Mouse (Mus musculus) liver, adult 2 months (tissue): ENCODE results near the gene Castor2.

ENCODE experiments used
- CTCF ChIP-seq: fragments of 200-500 bp; IDR thresholded peaks from 2 replicates; pipeline ENCODE4 v1.5.1; 2011; ENCODE audit warnings: low read depth, low read length, control low read depth
- POLR2A ChIP-seq: fragments of 200-500 bp; IDR thresholded peaks from 2 replicates; pipeline ENCODE4 v1.6.1; 2011; ENCODE audit warnings: low read length, control low read depth; ENCODE audit not compliant: insufficient read depth; ENCODE audit errors: extremely low read depth

DNA sequence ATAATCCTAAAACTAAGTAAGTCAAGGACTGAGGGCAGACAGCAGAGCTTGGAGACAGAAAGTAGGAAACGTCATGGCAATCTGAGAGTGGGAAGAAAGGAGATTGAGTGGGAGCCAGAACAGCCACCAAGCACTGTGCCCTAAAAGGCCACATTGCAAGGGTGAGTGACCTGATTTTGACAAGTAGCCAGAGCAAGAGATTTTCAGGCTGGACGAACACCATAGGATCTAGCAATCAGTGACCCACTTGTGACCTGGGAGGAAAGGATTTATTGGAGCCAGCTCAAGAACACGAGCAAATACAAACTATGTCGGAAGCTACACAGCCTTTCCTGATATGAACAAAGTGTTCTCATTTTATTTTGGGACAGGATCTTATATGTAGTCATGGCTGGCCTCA lies 83.2 kb downstream of the Castor2 start:
- TF ChIP-seq CTCF (no peak), POLR2A (no peak)
